1 mouse cellular context compared by ENCODE assay signal in the genomic region with DNA sequence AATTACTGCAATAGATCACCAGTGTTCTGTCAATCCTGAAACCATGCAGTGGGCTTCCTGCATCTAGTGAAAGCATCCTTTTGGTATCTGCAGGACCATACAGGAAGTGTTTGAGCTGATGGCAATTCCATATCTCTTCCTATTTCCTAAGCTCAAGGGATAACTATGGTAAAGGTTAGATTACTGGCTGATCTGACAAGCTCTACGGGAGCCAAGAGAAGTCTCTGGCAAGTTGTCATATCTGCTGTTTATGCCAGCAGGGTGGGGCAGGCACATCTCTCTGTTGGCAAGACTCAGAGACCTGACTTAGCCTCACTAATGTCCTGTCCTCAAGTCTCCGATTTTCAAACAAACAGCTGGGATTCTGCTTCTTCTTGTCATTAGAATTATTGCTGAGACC.
TF ChIP-seq lines count a peak whose summit lies in the region.

No protein-coding gene starts in this region.

TF ChIP-seq in MEL, 35 proteins besides CTCF, POLR2A, EP300 and RAD21 (continued from another document):
- TF ChIP-seq ZC3H11A (IDR thresholded peaks at IDR 0.05; ENCODE audit: low read depth, low read length), result no peak
- TF ChIP-seq SIN3A (IDR thresholded peaks at IDR 0.05; ENCODE audit: low read length), result peak; percentile 52; the same call in 1 of the 2 replicates
- peak; percentile 83; the same call in 1 of the 2 replicates for TF ChIP-seq TCF12 (IDR thresholded peaks at IDR 0.05; ENCODE audit: low read depth, low read length)
- no peak for TF ChIP-seq NRF1 (IDR thresholded peaks at IDR 0.05; ENCODE audit: insufficient read depth, low read depth, low read length, poor library complexity, severe bottlenecking)
- TF ChIP-seq RCOR1 (IDR thresholded peaks at IDR 0.05; ENCODE audit: low read depth, low read length), result peak; percentile 47
- no peak for TF ChIP-seq ZKSCAN1 (IDR thresholded peaks at IDR 0.05; ENCODE audit: low read depth, low read length)
